Mouse (Mus musculus) bone marrow, adult 2 months (tissue): ENCODE results near the gene Kansl1.

Source experiments
- CTCF ChIP-seq: fragments of 200-500 bp; IDR thresholded peaks from 2 replicates; pipeline ENCODE4 v1.5.1; 2011; ENCODE audit warnings: low read length, control low read depth; ENCODE audit not compliant: control insufficient read depth, insufficient read depth
- POLR2A ChIP-seq: fragments of 200-500 bp; IDR thresholded peaks from 2 replicates; pipeline ENCODE4 v1.6.1; 2011; ENCODE audit warnings: low read depth, mild to moderate bottlenecking, control low read depth, low read length, borderline replicate concordance; ENCODE audit not compliant: control insufficient read depth

- TF ChIP-seq CTCF (no peak), POLR2A (no peak)
Observed at GRCm38 (mm10) chr11:104327462-104327861, 141.2 kb downstream of the Kansl1 start.
